Mouse (Mus musculus) large intestine, adult 2 months (tissue): ENCODE results near the gene Olfr64. TPM values are rescaled to one million over a fixed set of nuclear protein-coding genes. Genes with fewer than 3 reads are reported as not detected.

Experiments
- DNase-seq: peaks from one replicate; pipeline ENCODE4 v3.0.0-alpha.2; 2012; ENCODE audit warnings: low read depth, low spot score
- WGBS: fragments of 180-500 bp; shearing (Covaris S2); methylation state at CpG from one replicate; pipeline ENCODE4 v1.1.7; 2018; 5-methylcytosine and 5-hydroxymethylcytosine counted together
- polyA plus RNA-seq: library from polyadenylated mRNA; depleted of rRNA; stranded (reverse); fragments of >200 nt; gene quantifications from 2 replicates; pipeline ENCODE4 v1.2.3, GENCODE M21; 2012; rRNA removed

Olfr64 gene
- polyA plus RNA-seq: not detected in 2 replicates

DNA sequence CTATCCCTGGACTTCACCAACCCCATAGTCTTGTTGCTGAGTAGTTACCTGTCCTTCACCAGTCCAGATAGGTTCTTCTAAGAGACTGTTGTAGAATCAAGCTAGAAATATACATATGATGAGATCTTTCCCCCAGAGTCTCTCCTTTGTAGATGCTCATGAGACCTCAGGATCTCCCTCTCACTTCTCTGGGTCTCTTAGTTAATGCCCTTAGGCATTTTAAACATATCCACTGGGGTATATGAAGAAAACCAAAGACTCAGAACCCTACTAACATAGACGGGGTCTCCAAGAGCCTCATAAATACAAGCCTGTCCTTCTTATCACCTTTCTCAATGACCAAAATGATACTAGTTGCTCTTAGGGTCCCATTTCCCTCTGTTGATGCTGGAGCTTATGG lies at the start of gene Olfr64:
Olfr64 (minus strand) TSS at position 101 of the 400 bp plus-strand sequence.
- DNase-seq: no peak
- WGBS: 66% methylated on average over 1 of the region's 1 CpGs

DNA sequence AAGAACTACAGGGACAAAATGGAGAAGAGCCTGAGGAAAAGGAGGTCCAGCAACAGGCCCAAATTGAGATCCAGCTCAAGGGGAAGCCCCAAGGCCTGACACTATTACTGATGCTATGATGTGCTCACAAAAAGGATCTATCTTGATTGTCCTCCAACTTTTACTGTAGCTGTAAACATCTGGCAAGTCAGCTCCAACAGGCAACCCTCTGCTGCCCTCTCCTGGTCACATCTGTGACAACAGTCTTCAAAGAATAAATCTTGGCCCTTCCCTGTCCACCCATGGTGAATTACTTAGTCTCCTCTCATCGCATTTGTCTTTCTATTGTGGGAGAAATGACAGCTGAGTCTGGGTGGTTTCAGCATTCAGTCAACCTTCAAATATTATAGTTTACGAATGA lies 48.4 kb upstream of the Olfr64 start:
- DNase-seq: peak; percentile 21
- WGBS: 24% methylated on average over 2 of the region's 2 CpGs

DNA sequence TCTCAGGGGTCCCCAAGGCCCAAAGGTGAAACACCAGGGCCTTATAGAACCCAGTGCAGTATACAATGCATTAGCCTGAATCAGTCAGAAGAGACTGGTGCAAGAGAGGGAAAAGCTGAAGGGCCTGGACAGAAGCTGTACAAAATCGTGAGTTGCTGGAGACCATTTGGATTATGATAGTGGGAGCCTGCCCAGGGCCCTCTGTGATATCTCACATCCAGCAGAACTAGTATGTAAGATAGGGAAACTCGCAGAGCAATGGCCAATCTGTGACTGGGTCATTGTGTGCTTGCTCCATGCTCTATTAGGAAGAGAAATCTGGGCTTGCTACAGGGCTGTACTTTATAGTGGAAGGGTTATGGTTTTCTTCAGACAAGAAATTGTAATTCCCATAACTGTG lies 40.0 kb upstream of the Olfr64 start, which contains the start of gene Olfr632:
Olfr632 (plus strand) TSS at position 84 of the 400 bp plus-strand sequence.
- WGBS: 60% methylated on average over 2 of the region's 2 CpGs
- no peak for DNase-seq

DNA sequence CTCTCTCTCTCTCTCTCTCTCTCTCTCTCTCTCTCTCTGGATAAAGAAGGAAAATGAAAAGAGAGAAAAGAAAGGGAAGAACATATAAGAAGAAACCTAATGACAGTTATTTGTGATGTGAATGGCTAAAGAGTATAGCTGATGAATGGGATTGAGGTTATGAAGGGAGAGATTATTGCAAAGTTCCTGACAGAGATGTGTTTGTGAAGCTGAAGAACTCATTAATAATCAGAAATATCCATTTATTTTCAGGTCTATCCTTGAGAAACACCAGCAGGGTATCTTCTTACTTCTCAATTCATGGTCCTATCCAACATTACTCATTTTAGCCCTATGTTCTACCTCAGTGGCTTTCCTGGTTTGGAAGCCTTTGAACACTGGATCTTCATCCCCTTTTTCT lies 34.2 kb upstream of the Olfr64 start, which contains the start of gene Olfr631:
Olfr631 (plus strand) TSS at position 301 of the 400 bp plus-strand sequence.
- DNase-seq: no peak

GRCm38 (mm10) chr7:103915338-103915737 lies 21.1 kb upstream of the Olfr64 start:
- no peak for DNase-seq

- 56% methylated on average over 8 of the region's 8 CpGs for WGBS
- DNase-seq: no peak
These were observed 18.8 kb upstream of the Olfr64 start for GRCm38 (mm10) chr7:103912969-103913511.

DNA sequence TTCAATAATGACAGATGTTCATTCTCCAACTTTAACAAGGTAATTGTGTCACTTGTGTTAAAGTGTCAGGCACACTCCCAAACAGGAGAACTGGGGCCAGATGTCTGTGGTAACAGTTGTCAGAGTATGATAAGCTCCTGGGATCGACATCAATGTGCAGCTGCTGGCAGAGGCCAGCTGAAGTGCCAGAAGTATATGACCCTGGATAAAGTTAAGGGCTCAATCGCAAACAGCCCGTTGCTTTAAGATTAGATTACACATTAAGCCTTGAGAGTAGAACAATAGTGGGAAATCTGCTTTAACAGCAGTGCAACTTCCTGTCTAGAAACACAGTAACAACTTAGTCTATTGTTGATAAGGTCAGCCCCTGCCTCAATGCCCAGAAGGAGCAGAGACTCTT lies 15.8 kb upstream of the Olfr64 start:
- WGBS: 4% methylated on average over 3 of the region's 3 CpGs
- DNase-seq: peak; percentile 11

DNA sequence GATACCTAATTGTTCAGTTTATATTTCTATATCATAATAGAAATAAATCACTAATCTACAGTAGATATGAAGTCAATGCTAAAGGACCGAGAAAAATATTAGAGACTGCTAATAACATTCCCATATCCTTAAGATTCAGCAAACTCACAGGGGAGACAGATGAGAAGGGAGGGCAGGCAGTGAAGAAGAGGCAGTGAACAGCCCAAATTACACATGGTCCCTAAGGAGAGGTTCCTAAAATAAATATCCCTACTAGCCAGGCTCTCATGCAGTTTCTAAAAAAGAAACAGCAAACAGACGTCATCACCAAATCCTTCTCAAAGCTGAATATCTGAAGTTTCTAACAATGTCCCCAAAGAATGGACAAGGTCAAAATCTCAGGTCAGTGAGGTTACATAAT lies 8.9 kb upstream of the Olfr64 start, which contains the start of gene Olfr65:
Olfr65 (plus strand) TSS at position 301 of the 400 bp plus-strand sequence.
- WGBS: 68% methylated on average over 2 of the region's 2 CpGs
- no peak for DNase-seq

DNA sequence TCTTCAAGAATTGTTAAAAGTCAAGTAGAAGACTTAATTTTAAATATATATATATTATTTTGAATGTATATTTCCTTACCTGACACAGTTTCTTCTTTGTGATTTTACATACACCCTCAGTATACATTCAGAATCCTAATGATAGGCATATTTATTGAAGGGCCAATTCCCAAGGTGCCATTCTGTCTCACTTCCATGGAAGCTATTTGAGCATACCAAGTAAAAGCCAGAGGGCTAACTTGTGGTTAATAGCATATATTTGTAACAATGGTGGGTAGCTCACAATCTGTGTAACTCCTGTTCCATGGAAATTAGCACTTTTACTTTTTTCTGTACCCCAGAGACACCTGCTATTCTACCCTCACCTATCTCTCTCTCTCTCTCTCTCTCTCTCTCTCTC lies 8.1 kb downstream of the Olfr64 start, which contains the start of gene Olfr66:
Olfr66 (minus strand) TSS at position 101 of the 400 bp plus-strand sequence.
- no peak for DNase-seq

DNA sequence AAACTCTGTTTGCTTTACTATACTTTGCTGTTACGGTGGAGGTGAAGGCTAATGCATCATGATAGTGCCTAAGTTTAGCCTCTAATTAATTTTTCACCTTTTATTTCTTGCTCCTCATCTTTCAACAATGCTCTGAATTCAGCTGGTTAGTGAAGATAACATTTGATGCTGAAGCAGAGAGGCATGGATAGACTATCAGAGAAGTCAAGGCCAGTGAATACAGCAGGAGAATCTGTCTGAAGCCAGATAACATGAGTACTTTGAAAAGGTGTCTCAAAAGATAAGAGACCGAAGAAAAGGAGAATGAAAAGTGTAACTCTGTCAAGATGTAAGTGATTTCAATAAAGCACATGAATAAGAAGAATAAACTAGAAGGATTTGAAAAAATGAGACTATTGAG lies 17.2 kb downstream of the Olfr64 start:
- DNase-seq: no peak
- 78% methylated on average over 2 of the region's 2 CpGs for WGBS

DNA sequence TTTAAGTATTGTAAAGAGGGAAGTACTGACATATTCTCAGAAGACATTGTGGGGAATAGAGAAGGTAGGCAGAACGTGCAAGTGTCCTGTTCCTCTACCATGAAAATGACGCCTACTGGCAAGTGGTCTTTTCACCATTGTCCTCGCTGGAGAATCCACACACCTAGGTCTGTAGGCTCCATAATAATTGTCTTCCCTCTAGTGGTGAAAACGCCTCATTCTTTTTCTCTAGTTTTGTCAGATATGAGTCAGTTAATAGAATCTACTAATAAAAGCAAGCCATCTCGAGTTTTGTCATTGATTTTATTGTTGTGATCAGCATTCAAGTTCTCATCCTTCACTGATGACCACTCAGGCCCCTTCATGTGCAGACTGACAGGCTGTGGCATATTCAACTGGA lies 19.8 kb downstream of the Olfr64 start:
- no peak for DNase-seq
- 28% methylated on average over 5 of the region's 5 CpGs for WGBS

- DNase-seq: no peak
- 0% methylated on average over 1 of the region's 1 CpGs for WGBS
These were observed 21.2 kb downstream of the Olfr64 start for GRCm38 (mm10) chr7:103873064-103873463.

GRCm38 (mm10) chr7:103870667-103871066 lies 23.6 kb downstream of the Olfr64 start:
- no peak for DNase-seq

DNA sequence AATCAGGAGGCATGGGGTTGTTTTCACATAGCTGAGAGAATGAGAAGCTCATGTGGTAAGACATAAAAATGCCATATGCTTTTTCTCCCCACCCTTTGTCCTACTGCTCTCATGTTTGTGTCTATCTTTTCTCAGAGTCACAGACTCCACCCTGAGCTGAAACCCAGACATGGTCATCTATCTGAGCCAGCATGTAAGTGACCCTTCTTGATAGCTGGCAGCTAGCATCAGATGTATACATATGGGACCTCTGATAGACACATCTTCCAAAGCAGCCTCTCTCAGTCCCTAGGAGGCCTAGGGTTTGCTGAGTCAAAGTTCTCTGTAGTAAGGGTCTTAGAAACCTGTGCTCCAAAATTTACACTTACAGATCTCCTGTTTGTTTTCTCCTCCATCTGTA lies 28.6 kb downstream of the Olfr64 start:
- DNase-seq: no peak

GRCm38 (mm10) chr7:103861531-103861930 lies 32.8 kb downstream of the Olfr64 start:
- DNase-seq: no peak
- WGBS: 72% methylated on average over 3 of the region's 3 CpGs

GRCm38 (mm10) chr7:103860855-103861254 lies 33.4 kb downstream of the Olfr64 start:
- no peak for DNase-seq
- WGBS: 19% methylated on average over 1 of the region's 1 CpGs

GRCm38 (mm10) chr7:103859076-103859475 lies 35.2 kb downstream of the Olfr64 start:
- WGBS: 40% methylated on average over 2 of the region's 2 CpGs
- DNase-seq: no peak

- WGBS: 63% methylated on average over 1 of the region's 1 CpGs
These were observed 39.6 kb downstream of the Olfr64 start for GRCm38 (mm10) chr7:103854669-103855068.

GRCm38 (mm10) chr7:103853090-103853489 lies 41.2 kb downstream of the Olfr64 start, which contains the start of gene Hbb-y:
Gene Hbb-y, minus strand, starts transcription at chr7:103853216.
- WGBS: 48% methylated on average over 2 of the region's 2 CpGs
- no peak for DNase-seq

More at GRCm38 (mm10) chr7:103854669-103855068, 39.6 kb downstream of the Olfr64 start:
- no peak for DNase-seq

GRCm38 (mm10) chr7:103844525-103845325 lies 49.6 kb downstream of the Olfr64 start:
- WGBS: 47% methylated on average over 2 of the region's 2 CpGs
- DNase-seq: no peak

DNA sequence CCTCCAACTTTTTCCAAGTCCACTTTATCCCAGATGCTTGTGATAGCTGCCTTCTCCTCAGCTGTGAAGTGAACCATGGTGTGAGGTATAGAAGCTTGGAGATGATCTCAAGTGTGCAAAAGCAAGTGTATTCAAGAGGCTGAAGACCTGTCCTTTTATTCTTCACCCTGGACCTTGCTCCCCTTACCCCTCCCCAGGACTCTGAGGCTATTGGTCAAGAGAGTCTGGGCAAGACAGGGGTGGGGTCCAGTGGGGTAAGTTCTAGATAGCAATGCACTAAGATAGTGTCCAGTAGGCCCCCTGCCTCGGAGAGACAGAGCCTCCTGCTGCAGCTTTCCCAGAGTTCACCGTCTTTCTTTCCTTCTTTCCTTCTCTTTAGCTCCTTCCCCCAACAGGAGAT lies 51.3 kb downstream of the Olfr64 start, which contains the start of gene Hbb-bh1:
Hbb-bh1 (minus strand) TSS at position 131 of the 400 bp plus-strand sequence.
- no peak for DNase-seq
- WGBS: 75% methylated on average over 2 of the region's 2 CpGs
